Mouse (Mus musculus): ENCODE data around the gene Ywhab. TPM values are rescaled to one million over a fixed set of nuclear protein-coding genes. Genes with fewer than 3 reads are reported as not detected.
A peak's percentile ranks its signal among the peaks of the same experiment; 100 is the strongest.

Ywhab gene
- polyA plus RNA-seq, 1 experiment from 2014 or later = 322 TPM

- Histone ChIP-seq H3K36me3 (peaks cover 28% of the 10 kb centered on the region), H3K9me3 (replicated peaks) (no peaks in the 10 kb centered on the region), H3K27ac (replicated peaks) (peak overlapping the region; percentile 97), H3K27me3 (ENCODE audit: low read depth, poor library complexity, severe bottlenecking) (no peaks in the 10 kb centered on the region), H3K4me3 (peak overlapping the region; percentile 99), H3K4me1 (peaks cover 24% of the 10 kb centered on the region)
- WGBS = under 1% methylated on average over 68 of the region's 79 CpGs
- peak; percentile 95 for DNase-seq (ENCODE audit: low spot score)
Observed at GRCm38 (mm10) chr2:163994977-163995862, 460 bp downstream of the Ywhab start.

DNA sequence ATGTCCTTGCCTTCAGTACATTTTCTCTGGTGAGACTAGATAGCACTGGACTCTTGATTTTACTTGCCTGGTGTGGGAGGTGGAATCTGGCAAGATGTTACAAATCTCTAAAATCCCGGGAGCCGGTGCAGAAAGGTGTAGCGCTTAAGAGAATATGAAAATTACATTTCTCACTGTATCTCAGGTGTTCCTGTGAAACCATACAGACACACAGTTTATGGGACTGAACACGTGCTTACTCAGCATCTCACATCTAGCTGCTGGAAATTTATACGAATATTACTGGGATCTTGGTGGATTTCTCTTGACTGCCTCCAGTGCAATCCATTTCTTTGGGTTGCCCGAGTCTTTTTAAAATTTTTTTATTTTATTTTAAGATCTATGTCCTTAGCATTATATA is 1.5 kb downstream of the Ywhab start:
- H3K9me3 ChIP-seq (replicated peaks) = no peaks in the 10 kb centered on the region
- peak overlapping the region; percentile 99 for H3K4me3 ChIP-seq
- peaks cover 24% of the 10 kb centered on the region for H3K4me1 ChIP-seq
- no peaks in the 10 kb centered on the region for H3K27me3 ChIP-seq (ENCODE audit: low read depth, poor library complexity, severe bottlenecking)
- H3K36me3 ChIP-seq = peaks cover 29% of the 10 kb centered on the region
- 88% methylated on average over 6 of the region's 6 CpGs for WGBS
- no peak for DNase-seq (ENCODE audit: low spot score)
- peak overlapping the region; percentile 97; the same call in 1 of the 2 replicates for H3K27ac ChIP-seq (replicated peaks)

DNA sequence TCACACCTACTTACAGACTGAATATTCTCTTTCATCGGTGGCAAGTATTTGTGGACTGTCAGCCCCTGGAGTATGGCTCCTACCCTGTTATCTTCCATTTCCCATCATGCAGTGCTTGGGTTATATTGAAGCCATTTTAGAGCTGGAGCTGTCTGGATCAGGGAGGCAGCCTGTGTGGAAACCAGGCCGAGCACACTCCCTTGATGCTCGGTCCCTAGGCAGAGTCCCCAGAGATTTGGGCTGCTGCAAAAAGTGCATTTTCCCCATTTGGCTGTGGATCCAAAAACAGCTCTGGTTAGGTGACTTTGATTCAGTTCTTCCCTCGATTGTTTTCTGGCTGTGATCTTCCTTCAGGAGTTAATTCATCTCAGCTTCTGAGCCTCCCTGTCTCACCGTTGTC is 2.1 kb downstream of the Ywhab start:
- Histone ChIP-seq H3K4me3 (peak overlapping the region; percentile 99; the same call in 1 of the 2 replicates), H3K27ac (replicated peaks) (no peak overlapping the region), H3K36me3 (peaks cover 32% of the 10 kb centered on the region), H3K27me3 (ENCODE audit: low read depth, poor library complexity, severe bottlenecking) (no peaks in the 10 kb centered on the region), H3K4me1 (peaks cover 24% of the 10 kb centered on the region), H3K9me3 (replicated peaks) (no peaks in the 10 kb centered on the region)
- no peak for DNase-seq (ENCODE audit: low spot score)
- 87% methylated on average over 5 of the region's 5 CpGs for WGBS

DNA sequence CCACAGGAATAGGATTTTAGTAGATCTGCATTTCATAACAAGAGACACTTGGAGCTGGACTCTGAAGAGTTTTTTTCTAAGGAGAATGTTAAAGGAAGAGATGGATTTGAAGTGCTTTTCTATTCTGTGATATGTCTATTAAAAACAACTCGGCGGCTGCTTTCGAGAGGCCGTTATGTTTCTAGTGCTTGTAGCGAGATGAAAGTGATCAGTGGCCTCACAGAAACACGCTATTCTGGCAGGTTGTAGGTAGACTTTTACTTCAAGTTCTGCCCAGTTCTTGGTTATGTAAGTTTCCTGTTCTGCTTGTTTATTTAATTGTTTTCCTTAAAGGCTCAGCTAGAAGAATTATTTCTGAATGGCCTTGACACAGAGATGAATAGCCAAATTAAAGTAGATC is 4.2 kb downstream of the Ywhab start:
- peaks cover 24% of the 10 kb centered on the region for H3K4me1 ChIP-seq
- no peaks in the 10 kb centered on the region for H3K9me3 ChIP-seq (replicated peaks)
- no peak overlapping the region for H3K27ac ChIP-seq (replicated peaks)
- H3K27me3 ChIP-seq (ENCODE audit: low read depth, poor library complexity, severe bottlenecking) = no peaks in the 10 kb centered on the region
- H3K4me3 ChIP-seq = no peak overlapping the region
- 93% methylated on average over 6 of the region's 6 CpGs for WGBS
- peaks cover 39% of the 10 kb centered on the region for H3K36me3 ChIP-seq
- DNase-seq (ENCODE audit: low spot score) = no peak

- H3K27me3 ChIP-seq (ENCODE audit: low read depth, poor library complexity, severe bottlenecking) = no peaks in the 10 kb centered on the region
- H3K27ac ChIP-seq (replicated peaks) = no peak overlapping the region
- peaks cover 30% of the 10 kb centered on the region for H3K36me3 ChIP-seq
- H3K9me3 ChIP-seq (replicated peaks) = no peaks in the 10 kb centered on the region
- no peak overlapping the region for H3K4me3 ChIP-seq
- peaks cover 20% of the 10 kb centered on the region for H3K4me1 ChIP-seq
- WGBS = 92% methylated on average over 3 of the region's 3 CpGs
- DNase-seq (ENCODE audit: low spot score) = no peak
Observed at GRCm38 (mm10) chr2:164002637-164003036, 7.9 kb downstream of the Ywhab start.

GRCm38 (mm10) chr2:164004503-164004902 is 9.7 kb downstream of the Ywhab start:
- Histone ChIP-seq H3K36me3 (peaks cover 14% of the 10 kb centered on the region; the same call in 1 of the 2 replicates), H3K9me3 (replicated peaks) (no peaks in the 10 kb centered on the region), H3K4me1 (peaks cover 22% of the 10 kb centered on the region), H3K27ac (replicated peaks) (no peak overlapping the region), H3K4me3 (no peak overlapping the region), H3K27me3 (ENCODE audit: low read depth, poor library complexity, severe bottlenecking) (no peaks in the 10 kb centered on the region)
- WGBS = 79% methylated on average over 5 of the region's 5 CpGs
- no peak for DNase-seq (ENCODE audit: low spot score)

DNA sequence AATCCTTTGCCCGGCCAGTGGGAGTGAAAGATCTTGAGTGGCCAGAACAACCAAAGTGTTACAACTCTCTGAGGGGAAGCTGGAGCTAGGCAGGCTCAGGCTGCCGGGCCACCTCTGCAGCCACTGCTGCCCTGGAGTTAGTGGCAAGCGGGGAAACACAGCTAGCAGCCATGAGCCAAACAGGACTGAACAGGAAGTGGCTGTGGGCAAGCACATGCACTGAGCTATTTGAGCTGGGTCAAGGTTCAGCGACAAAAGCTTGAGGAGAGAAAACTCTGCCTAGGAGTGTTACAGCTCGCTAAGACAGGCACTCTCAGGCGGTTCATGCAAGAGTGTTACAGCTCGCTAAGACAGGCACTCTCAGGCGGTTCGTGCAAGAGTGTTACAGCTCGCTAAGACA is 12.2 kb downstream of the Ywhab start:
- DNase-seq (ENCODE audit: low spot score) = no peak
- WGBS = 81% methylated on average over 10 of the region's 10 CpGs
- Histone ChIP-seq H3K36me3 (peaks cover 19% of the 10 kb centered on the region), H3K27ac (replicated peaks) (no peak overlapping the region), H3K4me3 (no peak overlapping the region), H3K27me3 (ENCODE audit: low read depth, poor library complexity, severe bottlenecking) (no peaks in the 10 kb centered on the region), H3K4me1 (peaks cover 22% of the 10 kb centered on the region), H3K9me3 (replicated peaks) (no peaks in the 10 kb centered on the region)

GRCm38 (mm10) chr2:164007547-164007946 is 12.8 kb downstream of the Ywhab start:
- H3K36me3 ChIP-seq = peaks cover 24% of the 10 kb centered on the region
- WGBS = 86% methylated on average over 8 of the region's 8 CpGs
- H3K9me3 ChIP-seq (replicated peaks) = no peaks in the 10 kb centered on the region

DNA sequence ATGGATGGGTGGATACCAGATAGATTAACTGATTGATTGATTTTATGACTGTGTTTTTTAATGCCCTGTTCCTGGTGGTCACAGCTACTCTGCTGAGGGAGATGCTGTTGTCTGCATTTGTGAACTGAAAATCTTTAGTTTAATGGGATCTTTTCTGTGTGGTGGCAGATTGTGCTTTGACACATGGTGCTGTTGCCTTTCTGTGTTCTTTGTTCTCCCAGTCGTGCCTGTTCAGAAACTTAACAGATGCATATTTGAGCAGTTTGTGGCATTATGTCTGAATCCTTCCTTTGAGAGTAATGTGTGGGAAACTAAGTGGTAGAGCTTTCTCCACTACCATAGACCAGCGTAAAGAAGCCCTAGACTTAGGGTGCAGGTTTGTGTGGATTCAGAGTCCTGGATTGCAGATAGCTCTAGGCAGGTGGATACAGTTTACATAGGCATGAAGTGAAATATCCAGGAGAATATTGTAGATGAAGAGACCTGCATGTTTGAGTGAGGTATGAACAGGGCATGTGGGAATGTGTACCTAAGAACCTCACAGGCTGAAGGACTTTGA is 13.3 kb downstream of the Ywhab start:
- 86% methylated on average over 2 of the region's 2 CpGs for WGBS
- H3K9me3 ChIP-seq (replicated peaks) = no peaks in the 10 kb centered on the region

More at GRCm38 (mm10) chr2:164007547-164007946, 12.8 kb downstream of the Ywhab start:
- Histone ChIP-seq H3K4me1 (peaks cover 22% of the 10 kb centered on the region), H3K4me3 (no peak overlapping the region), H3K27me3 (ENCODE audit: low read depth, poor library complexity, severe bottlenecking) (no peaks in the 10 kb centered on the region), H3K27ac (replicated peaks) (no peak overlapping the region)
- DNase-seq (ENCODE audit: low spot score) = no peak

DNA sequence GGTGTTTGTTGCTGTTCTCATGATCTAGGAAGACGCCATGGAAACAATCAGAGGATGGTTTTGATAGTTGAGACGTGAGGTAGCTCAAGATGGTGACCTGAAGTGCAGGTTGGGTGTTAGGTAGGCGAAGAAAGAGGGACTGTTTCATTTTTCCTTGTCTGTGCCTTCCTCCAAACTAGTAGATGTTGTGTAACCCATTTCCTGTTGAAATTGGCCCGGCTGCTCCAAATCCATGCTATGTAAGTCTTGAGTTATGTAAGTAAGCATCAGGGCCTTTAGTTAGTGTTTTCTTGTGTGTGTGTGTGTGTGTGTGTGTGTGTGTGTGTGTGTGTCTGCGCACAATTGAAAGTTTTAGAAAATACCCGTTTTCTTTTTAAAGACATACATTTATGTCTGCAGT is 14.5 kb downstream of the Ywhab start:
- Histone ChIP-seq H3K27ac (replicated peaks) (no peak overlapping the region), H3K4me1 (peaks cover 22% of the 10 kb centered on the region), H3K36me3 (peaks cover 35% of the 10 kb centered on the region), H3K27me3 (ENCODE audit: low read depth, poor library complexity, severe bottlenecking) (no peaks in the 10 kb centered on the region), H3K9me3 (replicated peaks) (no peaks in the 10 kb centered on the region), H3K4me3 (no peak overlapping the region)
- WGBS = 92% methylated on average over 6 of the region's 6 CpGs
- DNase-seq (ENCODE audit: low spot score) = no peak

More for the DNA sequence above, 13.3 kb downstream of the Ywhab start:
- Histone ChIP-seq H3K27me3 (ENCODE audit: low read depth, poor library complexity, severe bottlenecking) (no peaks in the 10 kb centered on the region), H3K27ac (replicated peaks) (no peak overlapping the region), H3K4me1 (peaks cover 22% of the 10 kb centered on the region), H3K36me3 (peaks cover 24% of the 10 kb centered on the region), H3K4me3 (no peak overlapping the region)
- DNase-seq (ENCODE audit: low spot score) = no peak

GRCm38 (mm10) chr2:164010496-164010895 is 15.7 kb downstream of the Ywhab start:
- Histone ChIP-seq H3K4me3 (no peak overlapping the region), H3K4me1 (peaks cover 15% of the 10 kb centered on the region), H3K27me3 (ENCODE audit: low read depth, poor library complexity, severe bottlenecking) (no peaks in the 10 kb centered on the region), H3K36me3 (peaks cover 47% of the 10 kb centered on the region), H3K27ac (replicated peaks) (no peak overlapping the region), H3K9me3 (replicated peaks) (no peaks in the 10 kb centered on the region)
- no peak for DNase-seq (ENCODE audit: low spot score)
- 91% methylated on average over 5 of the region's 5 CpGs for WGBS

DNA sequence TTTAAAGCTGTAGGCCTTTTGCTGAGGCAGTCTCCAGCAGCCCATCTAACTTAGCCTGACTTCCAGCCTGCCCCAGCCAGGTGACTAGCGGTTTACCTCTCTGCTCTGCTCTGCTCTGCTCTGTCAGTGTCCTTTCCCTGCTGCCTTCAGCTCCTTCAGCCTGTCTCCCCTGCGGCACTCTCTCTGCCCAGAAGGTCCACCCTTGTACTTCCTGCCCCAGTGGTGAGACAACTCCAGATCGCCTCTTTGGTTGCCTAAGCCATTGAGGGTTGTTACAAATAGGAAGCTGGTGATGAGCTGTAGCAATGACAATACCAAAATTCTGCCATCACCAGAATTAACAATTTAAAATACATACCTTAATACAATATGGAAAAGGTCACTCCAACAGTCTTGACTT is 16.2 kb downstream of the Ywhab start:
- H3K4me1 ChIP-seq = peaks cover 11% of the 10 kb centered on the region
- H3K36me3 ChIP-seq = peaks cover 52% of the 10 kb centered on the region
- no peak overlapping the region for H3K4me3 ChIP-seq
- no peaks in the 10 kb centered on the region for H3K27me3 ChIP-seq (ENCODE audit: low read depth, poor library complexity, severe bottlenecking)
- no peak overlapping the region for H3K27ac ChIP-seq (replicated peaks)
- DNase-seq (ENCODE audit: low spot score) = no peak
- H3K9me3 ChIP-seq (replicated peaks) = no peaks in the 10 kb centered on the region
- WGBS = 95% methylated on average over 3 of the region's 3 CpGs

- Histone ChIP-seq H3K4me3 (no peak overlapping the region), H3K36me3 (peaks cover 91% of the 10 kb centered on the region), H3K27ac (replicated peaks) (no peak overlapping the region), H3K4me1 (no peaks in the 10 kb centered on the region), H3K27me3 (ENCODE audit: low read depth, poor library complexity, severe bottlenecking) (no peaks in the 10 kb centered on the region), H3K9me3 (replicated peaks) (no peaks in the 10 kb centered on the region)
- DNase-seq (ENCODE audit: low spot score) = no peak
- WGBS = 93% methylated on average over 16 of the region's 16 CpGs
Observed at GRCm38 (mm10) chr2:164015304-164015703, 20.5 kb downstream of the Ywhab start.
